Mouse (Mus musculus) intestine, embryonic 14.5 days (tissue): ENCODE results near the gene Abl2. TPM values are rescaled to one million over a fixed set of nuclear protein-coding genes. Genes with fewer than 3 reads are reported as not detected.

ENCODE experiments used
- ATAC-seq: fragments of 200-750 bp; cut with Nextera tagmentation; replicated peaks from 2 replicates; pipeline ENCODE4 v1.8.0; 2017; ENCODE audit warnings: low read depth, moderate number of reproducible peaks, moderate TSS enrichment, moderate library complexity; ENCODE audit not compliant: low FRiP score, low TSS enrichment
- DNase-seq: peaks from one replicate; pipeline ENCODE4 v3.0.0-alpha.2; 2018; ENCODE audit warnings: low spot score
- H3K27ac ChIP-seq: fragments of 300-500 bp; sonication (generic); 2 replicates; pipeline ENCODE4 v1.5.1; 2014; ENCODE audit warnings: low read depth, mild to moderate bottlenecking, control low read depth
- H3K27me3 ChIP-seq: fragments of 300-500 bp; sonication (generic); replicated peaks from 2 replicates; pipeline ENCODE4 v1.6.1; 2014; ENCODE audit warnings: low read length, control low read depth; ENCODE audit not compliant: control insufficient read depth, insufficient read depth
- H3K36me3 ChIP-seq: fragments of 300-500 bp; sonication (generic); 2 replicates; pipeline ENCODE4 v1.6.1; 2014; ENCODE audit warnings: low read length, control low read depth; ENCODE audit not compliant: control insufficient read depth, insufficient read depth
- H3K4me1 ChIP-seq: fragments of 300-500 bp; sonication (generic); replicated peaks from 2 replicates; pipeline ENCODE4 v1.6.1; 2014; ENCODE audit warnings: low read length, control low read depth, mixed read lengths; ENCODE audit not compliant: control insufficient read depth, insufficient read depth
- H3K4me2 ChIP-seq: fragments of 300-500 bp; sonication (generic); 2 replicates; pipeline ENCODE4 v1.6.1; 2014; ENCODE audit warnings: low read length
- H3K4me3 ChIP-seq: fragments of 300-500 bp; sonication (generic); 2 replicates; pipeline ENCODE4 v1.5.1; 2014; ENCODE audit warnings: low read depth, low read length, control low read depth, mixed read lengths
- H3K9ac ChIP-seq: fragments of 300-500 bp; sonication (generic); 2 replicates; pipeline ENCODE4 v1.6.1; 2014; ENCODE audit warnings: mild to moderate bottlenecking, low read length
- H3K9me3 ChIP-seq: fragments of 300-500 bp; sonication (generic); 2 replicates; pipeline ENCODE4 v1.6.1; 2016; ENCODE audit warnings: low read length, control low read depth; ENCODE audit not compliant: control insufficient read depth
- WGBS: fragments of 180-500 bp; shearing (Covaris S2); extraction: QIAGEN DNeasy Blood & Tissue Kit; methylation state at CpG from one replicate; pipeline ENCODE4 v1.1.7; 2014; 5-methylcytosine and 5-hydroxymethylcytosine counted together
- polyA plus RNA-seq: library from polyadenylated mRNA; unstranded; fragments of >200 nt; fragmentation: Nextera tagmentation; extraction: Ambion mirVana; gene quantifications from 2 replicates; pipeline ENCODE4 v1.2.1, GENCODE M21; 2014

Gene Abl2
- polyA plus RNA-seq, 1 experiment from 2014 or later: 4.7 TPM

- DNase-seq (peak; percentile 75), ATAC-seq (0 out of 2 replicates have a peak, but pooled peaks have one; percentile 21)
- no peaks in the 10 kb centered on the region for H3K27me3 ChIP-seq
- H3K27ac ChIP-seq: no peak overlapping the region
- peaks cover under 1% of the 10 kb centered on the region; the same call in 1 of the 2 replicates for H3K36me3 ChIP-seq
- H3K4me2 ChIP-seq: peak overlapping the region; percentile 100
- 3% methylated on average over 29 of the region's 29 CpGs for WGBS
- peak overlapping the region; percentile 48 for H3K9ac ChIP-seq
- peaks cover 7% of the 10 kb centered on the region; the same call in 1 of the 2 replicates for H3K4me1 ChIP-seq
- peak overlapping the region; percentile 62 for H3K4me3 ChIP-seq
- no peaks in the 10 kb centered on the region for H3K9me3 ChIP-seq
Observed at GRCm38 (mm10) chr1:156673476-156674194, 115.0 kb downstream of the Abl2 start.

GRCm38 (mm10) chr1:156674195-156675000, 115.8 kb downstream of the Abl2 start, which contains the start of gene Tor3a:
Gene Tor3a, minus strand, starts transcription at chr1:156674356.
- Histone ChIP-seq H3K27ac (no peak within 1 kb of the TSS), H3K9me3 (no peaks in the 10 kb centered on the region), H3K4me3 (peak within 1 kb of the TSS; percentile 62), H3K36me3 (peaks cover 8% of the 10 kb centered on the region; the same call in 1 of the 2 replicates), H3K4me2 (peak within 1 kb of the TSS; percentile 100), H3K27me3 (no peaks in the 10 kb centered on the region), H3K4me1 (peaks cover 7% of the 10 kb centered on the region; the same call in 1 of the 2 replicates), H3K9ac (peak within 1 kb of the TSS; percentile 48)
- peak; percentile 83 for DNase-seq
- ATAC-seq: peak; percentile 67; the same call in 1 of the 2 replicates
- WGBS: 8% methylated on average over 37 of the region's 37 CpGs

- no peak for ATAC-seq
- Histone ChIP-seq H3K36me3 (peaks cover 26% of the 10 kb centered on the region), H3K27me3 (no peaks in the 10 kb centered on the region), H3K4me1 (peaks cover 7% of the 10 kb centered on the region; the same call in 1 of the 2 replicates), H3K4me2 (no peak overlapping the region), H3K4me3 (no peak overlapping the region), H3K9me3 (no peaks in the 10 kb centered on the region), H3K27ac (no peak overlapping the region), H3K9ac (no peak overlapping the region)
- 36% methylated on average over 12 of the region's 12 CpGs for WGBS
- DNase-seq: peak; percentile 77
Observed at GRCm38 (mm10) chr1:156676171-156676570, 117.6 kb downstream of the Abl2 start.

GRCm38 (mm10) chr1:156676596-156676995, 118.0 kb downstream of the Abl2 start:
- no peak overlapping the region for H3K4me2 ChIP-seq
- H3K4me3 ChIP-seq: no peak overlapping the region
- H3K9ac ChIP-seq: no peak overlapping the region
- ATAC-seq (no peak), DNase-seq (no peak)
- no peak overlapping the region for H3K27ac ChIP-seq
- no peaks in the 10 kb centered on the region for H3K27me3 ChIP-seq
- peaks cover 7% of the 10 kb centered on the region; the same call in 1 of the 2 replicates for H3K4me1 ChIP-seq
- 90% methylated on average over 5 of the region's 5 CpGs for WGBS
- H3K9me3 ChIP-seq: no peaks in the 10 kb centered on the region
- peaks cover 29% of the 10 kb centered on the region for H3K36me3 ChIP-seq

GRCm38 (mm10) chr1:156677230-156677629, 118.6 kb downstream of the Abl2 start:
- ATAC-seq (no peak; the same call in 1 of the 2 replicates), DNase-seq (no peak)
- 90% methylated on average over 3 of the region's 3 CpGs for WGBS
- Histone ChIP-seq H3K36me3 (peaks cover 33% of the 10 kb centered on the region), H3K4me2 (no peak overlapping the region), H3K27ac (no peak overlapping the region), H3K4me1 (peaks cover 7% of the 10 kb centered on the region; the same call in 1 of the 2 replicates), H3K27me3 (no peaks in the 10 kb centered on the region), H3K9ac (no peak overlapping the region), H3K4me3 (no peak overlapping the region), H3K9me3 (no peaks in the 10 kb centered on the region)

GRCm38 (mm10) chr1:156679599-156679998, 121.0 kb downstream of the Abl2 start:
- 89% methylated on average over 9 of the region's 9 CpGs for WGBS
- peaks cover 44% of the 10 kb centered on the region for H3K36me3 ChIP-seq
- H3K4me1 ChIP-seq: peaks cover under 1% of the 10 kb centered on the region; the same call in 1 of the 2 replicates
- ATAC-seq (no peak), DNase-seq (no peak)
- no peaks in the 10 kb centered on the region for H3K27me3 ChIP-seq
- H3K9me3 ChIP-seq: no peaks in the 10 kb centered on the region
- H3K9ac ChIP-seq: no peak overlapping the region
- H3K4me3 ChIP-seq: no peak overlapping the region
- no peak overlapping the region for H3K4me2 ChIP-seq
- no peak overlapping the region for H3K27ac ChIP-seq

- ATAC-seq: no peak
- Histone ChIP-seq H3K27me3 (no peaks in the 10 kb centered on the region), H3K9ac (no peak overlapping the region), H3K27ac (no peak overlapping the region), H3K9me3 (no peaks in the 10 kb centered on the region), H3K36me3 (peaks cover 82% of the 10 kb centered on the region), H3K4me1 (no peaks in the 10 kb centered on the region), H3K4me2 (no peak overlapping the region), H3K4me3 (no peak overlapping the region)
- no peak for DNase-seq
- WGBS: 78% methylated on average over 7 of the region's 7 CpGs
Observed at GRCm38 (mm10) chr1:156686025-156686661, 127.6 kb downstream of the Abl2 start.
